Mouse (Mus musculus) heart, postnatal 10 days (tissue): ENCODE data around the gene Anxa6. TPM values are rescaled to one million over a fixed set of nuclear protein-coding genes. Genes with fewer than 3 reads are reported as not detected.

ENCODE experiments used
- DNase-seq, 2 experiments: peaks; one replicate each; pipeline ENCODE4 v3.0.0; 2021
- intact Hi-C: fragments of 180-260 bp; cut with DNase I; formaldehyde crosslinking; loops from one replicate; pipeline ENCODE4 v1.15.1; 2025
- total RNA-seq, 2 experiments: library from RNA; stranded (reverse); gene quantifications; 2 replicates each; pipeline ENCODE4 v1.2.3; 2021

Gene Anxa6
- total RNA-seq, 2 experiments from 2014 or later = 319 to 333 TPM

DNA sequence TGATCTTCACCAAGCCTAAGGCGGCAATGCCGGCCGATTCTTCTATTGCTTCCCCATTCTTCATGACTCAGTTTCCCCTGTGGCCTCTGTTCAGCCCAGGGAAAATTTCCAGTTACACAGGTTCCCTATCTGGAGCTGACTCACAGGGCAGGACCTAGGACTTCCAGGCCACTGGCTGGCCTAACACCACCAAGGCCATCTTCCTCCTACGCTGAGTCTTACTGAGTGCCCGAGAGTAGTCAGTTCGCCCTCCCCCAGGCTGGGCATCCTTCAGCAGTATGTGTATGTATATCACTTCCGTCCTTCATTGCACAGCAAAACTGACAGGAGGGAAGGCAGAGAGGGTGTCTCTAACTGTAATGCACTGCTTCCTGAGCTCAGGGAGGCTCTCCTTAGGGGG, 99.0 kb downstream of the Anxa6 start:
- intact Hi-C loops = loop anchor here (5.0 kb wide), 1 partner anchor 153 kb away; no protein-coding TSS in a partner anchor
- no peak for DNase-seq

DNA sequence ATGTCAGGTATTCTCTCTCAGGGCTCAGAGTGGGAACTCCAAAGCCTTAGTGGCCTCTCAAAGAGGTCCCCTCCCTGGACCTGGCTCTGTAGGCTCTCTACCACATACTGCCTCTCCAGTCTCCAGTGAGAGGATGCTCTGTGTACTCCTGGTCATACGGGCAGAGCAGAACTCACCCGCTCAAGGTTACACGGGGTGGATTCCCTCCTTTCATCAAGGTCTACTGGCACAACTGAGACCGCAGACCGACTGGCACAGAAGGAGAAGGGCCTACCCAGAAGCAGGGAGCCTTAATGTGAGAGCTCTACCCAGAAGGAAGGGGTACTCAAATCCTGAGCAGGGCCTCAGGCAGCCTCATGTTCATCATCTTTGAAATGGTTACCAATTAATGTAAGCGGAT, 100.7 kb downstream of the Anxa6 start:
- DNase-seq = no peak
- intact Hi-C loops = loop anchor here (5.0 kb wide), 1 partner anchor 155 kb away; no protein-coding TSS in a partner anchor

DNA sequence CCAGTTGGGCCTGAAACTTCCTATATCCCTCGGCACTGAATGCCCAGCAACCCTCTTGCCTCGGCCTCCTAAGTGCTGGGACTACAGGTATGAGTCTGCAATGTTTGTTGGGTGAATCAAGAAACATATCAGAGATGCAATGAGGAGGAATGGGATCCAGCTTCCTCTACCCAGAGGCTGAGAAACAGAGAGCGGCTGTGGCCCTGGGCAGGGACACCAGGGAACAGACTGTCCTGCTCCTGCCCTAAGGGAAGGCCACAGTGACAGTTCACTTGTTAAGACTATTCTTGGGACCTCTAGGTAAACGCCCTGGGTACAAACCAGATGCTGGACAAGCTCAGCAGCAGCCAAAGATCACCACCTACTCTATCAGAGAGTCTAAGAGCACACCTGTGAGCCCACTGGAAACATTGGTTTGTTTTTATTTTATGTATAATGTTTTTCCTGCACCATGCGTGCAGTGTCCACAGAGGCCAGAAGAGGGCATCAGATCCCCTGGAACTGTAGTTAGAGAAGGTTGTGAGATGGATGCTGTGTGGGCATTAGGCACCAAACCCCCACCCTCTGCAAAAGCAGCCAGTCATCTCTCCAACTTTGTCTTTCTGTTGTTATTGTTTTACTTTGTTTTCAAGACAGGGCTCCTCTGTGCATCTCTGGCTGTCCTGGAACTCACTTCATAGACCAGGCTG, 101.7 kb downstream of the Anxa6 start:
- intact Hi-C loops = loop anchor here (1.0 to 5.0 kb wide), 3 partner anchors 53 to 156 kb away; no protein-coding TSS in a partner anchor

DNA sequence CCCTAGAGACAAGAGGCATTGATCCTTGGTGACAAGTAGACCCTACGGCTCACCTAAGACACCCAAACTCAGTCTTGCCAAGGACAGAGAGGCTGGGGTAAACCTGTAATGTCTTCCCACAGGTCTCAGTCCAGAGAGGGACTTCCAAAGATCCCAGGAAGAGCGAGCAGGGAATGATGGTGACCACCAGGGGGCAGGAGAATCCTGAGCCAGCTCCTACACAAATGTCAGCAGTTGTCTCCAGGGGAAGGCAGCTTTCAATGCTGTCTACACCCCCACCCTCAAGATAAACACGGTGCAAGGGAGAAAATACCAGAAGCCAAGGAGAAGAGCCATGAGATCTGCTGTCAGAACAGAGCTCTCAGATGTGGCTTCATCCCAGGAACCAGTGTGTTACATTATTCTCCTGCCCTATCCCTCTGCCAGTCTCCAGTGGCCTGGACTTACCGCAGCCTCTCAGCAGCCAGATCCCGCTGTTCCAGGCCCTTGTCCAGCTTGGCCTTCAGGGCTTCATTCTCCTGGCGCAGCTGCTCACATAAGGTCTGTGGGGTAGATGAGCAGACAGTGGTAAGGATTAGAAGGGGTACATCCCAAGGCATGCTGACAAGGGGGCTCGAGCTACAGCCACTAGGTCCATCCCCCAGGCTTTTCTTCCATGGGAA, 102.8 kb downstream of the Anxa6 start:
- peak; percentile 68 to 81 for DNase-seq
- intact Hi-C loops = loop anchor here (2.0 to 5.0 kb wide), 2 partner anchors 108 to 157 kb away; no protein-coding TSS in a partner anchor

More for the DNA sequence above, 101.7 kb downstream of the Anxa6 start:
- peak; percentile 62 to 81 for DNase-seq

DNA sequence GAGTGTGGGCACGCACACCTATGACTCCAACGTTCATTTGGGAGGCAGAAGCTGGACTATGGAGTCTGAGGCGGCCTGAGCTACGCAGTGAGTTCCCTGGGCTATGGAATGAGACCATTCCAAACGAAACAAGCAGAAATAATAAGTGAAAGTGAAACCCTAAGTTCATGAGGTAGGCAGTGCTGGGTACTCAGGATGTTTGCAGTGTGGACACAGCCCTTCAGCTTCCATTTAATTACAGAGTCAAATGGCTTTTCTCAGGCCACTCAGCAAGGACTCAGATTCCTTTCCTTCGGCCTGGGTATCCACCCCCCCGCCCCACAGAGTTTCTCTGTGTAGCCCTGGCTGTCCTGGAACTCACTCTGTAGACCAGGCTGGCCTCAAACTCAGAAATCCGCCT, 103.5 kb downstream of the Anxa6 start:
- DNase-seq = no peak
- intact Hi-C loops = loop anchor here (2.0 to 5.0 kb wide), 4 partner anchors 109 to 228 kb away; no protein-coding TSS in a partner anchor

DNA sequence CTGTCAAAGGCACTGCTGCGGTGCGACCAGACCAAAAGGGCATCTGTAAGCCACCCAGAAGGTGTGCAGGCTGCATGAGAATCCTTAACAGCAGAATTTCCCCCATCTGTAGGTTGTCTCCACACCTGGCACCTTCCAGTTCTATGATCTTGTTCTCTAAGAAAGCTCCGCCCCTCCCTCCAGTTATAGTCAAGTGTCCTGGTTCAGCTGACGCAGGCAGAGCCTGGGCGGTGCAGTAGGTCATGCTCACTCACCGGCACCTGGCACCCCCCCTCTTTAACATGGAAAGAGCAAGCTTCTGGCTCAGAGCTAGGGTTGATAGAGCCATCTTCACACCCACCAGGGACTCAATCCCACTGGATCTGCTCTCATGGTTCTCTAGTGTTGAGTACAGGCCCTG, 104.0 kb downstream of the Anxa6 start:
- no peak for DNase-seq
- intact Hi-C loops = loop anchor here (5.0 kb wide), 2 partner anchors 227 to 228 kb away; no protein-coding TSS in a partner anchor

Other genes with a start within 250 kb of the Anxa6 start
- gene Cdc42se2, start 245.8 kb downstream of the Anxa6 start, total RNA-seq = 10 to 100 TPM; 35.9 to 36.9 TPM
- gene Lyrm7, start 172.5 kb downstream of the Anxa6 start, total RNA-seq = 10 to 100 TPM; 24.4 to 27.0 TPM
- gene Hint1, start 167.1 kb downstream of the Anxa6 start, total RNA-seq = 100 to 1,000 TPM; 304 to 309 TPM
- gene Gpx3, start 131.0 kb downstream of the Anxa6 start, total RNA-seq = 100 to 1,000 TPM; 102 to 159 TPM
- 10 to 100 TPM; 33.4 to 37.1 TPM for gene Tnip1, start 70.5 kb downstream of the Anxa6 start, total RNA-seq
- gene Ccdc69, start 44.7 kb upstream of the Anxa6 start, total RNA-seq = 10 to 100 TPM in 1 of 2 experiments, 1 to 10 TPM in 1; 9.2 to 11.5 TPM
- gene Gm2a, start 64.7 kb upstream of the Anxa6 start, total RNA-seq = 10 to 100 TPM; 12.7 to 13.5 TPM
- not detected for gene Slc36a3, start 118.3 kb upstream of the Anxa6 start, total RNA-seq
- gene Slc36a2, start 151.6 kb upstream of the Anxa6 start, total RNA-seq = 10 to 100 TPM in 1 of 2 experiments, 1 to 10 TPM in 1; 9.4 to 24.0 TPM
- 10 to 100 TPM; 11.4 to 12.9 TPM for gene Slc36a1, start 170.9 kb upstream of the Anxa6 start, total RNA-seq